Mouse (Mus musculus) liver, embryonic 11.5 days (tissue): Measurements from ENCODE around the gene S100a2. TPM values are rescaled to one million over a fixed set of nuclear protein-coding genes. Genes with fewer than 3 reads are reported as not detected.

Source experiments
- ATAC-seq: fragments of 200-750 bp; cut with Nextera tagmentation; replicated peaks from 2 replicates; pipeline ENCODE4 v1.8.0; 2017; ENCODE audit warnings: moderate number of reproducible peaks, mild to moderate bottlenecking, moderate TSS enrichment, moderate library complexity; ENCODE audit not compliant: low FRiP score
- DNase-seq: peaks from one replicate; pipeline ENCODE4 v3.0.0-alpha.2; 2017; ENCODE audit warnings: low spot score
- H3K27ac ChIP-seq: fragments of 300-500 bp; sonication (generic); 2 replicates; pipeline ENCODE4 v1.5.1; 2014; ENCODE audit warnings: mild to moderate bottlenecking, low read depth, low read length, control low read depth
- H3K27me3 ChIP-seq: fragments of 300-500 bp; sonication (generic); replicated peaks from 2 replicates; pipeline ENCODE4 v1.6.1; 2014; ENCODE audit warnings: low read length, mixed read lengths; ENCODE audit not compliant: control insufficient read depth, insufficient read depth
- H3K36me3 ChIP-seq: fragments of 300-500 bp; sonication (generic); 2 replicates; pipeline ENCODE4 v1.6.1; 2014; ENCODE audit warnings: mild to moderate bottlenecking, low read length, moderate library complexity, mixed read lengths; ENCODE audit not compliant: control insufficient read depth, insufficient read depth
- H3K4me1 ChIP-seq: fragments of 300-500 bp; sonication (generic); replicated peaks from 2 replicates; pipeline ENCODE4 v1.6.1; 2014; ENCODE audit warnings: low read length, mixed read lengths; ENCODE audit not compliant: control insufficient read depth, insufficient read depth
- H3K4me2 ChIP-seq: fragments of 300-500 bp; sonication (generic); 2 replicates; pipeline ENCODE4 v1.6.1; 2014; ENCODE audit warnings: mild to moderate bottlenecking, control low read depth, moderate library complexity
- H3K4me3 ChIP-seq: fragments of 300-500 bp; sonication (generic); 2 replicates; pipeline ENCODE4 v1.5.1; 2014; ENCODE audit warnings: low read depth, low read length, control low read depth
- H3K9ac ChIP-seq: fragments of 300-500 bp; sonication (generic); 2 replicates; pipeline ENCODE4 v1.6.1; 2014; ENCODE audit warnings: low read depth, low read length, control low read depth
- H3K9me3 ChIP-seq: fragments of 300-500 bp; sonication (generic); 2 replicates; pipeline ENCODE4 v1.6.1; 2016; ENCODE audit warnings: low read length, inconsistent platforms, mixed read lengths; ENCODE audit not compliant: control insufficient read depth
- WGBS: fragments of 180-500 bp; shearing (Covaris S2); extraction: QIAGEN DNeasy Blood & Tissue Kit; methylation state at CpG from one replicate; pipeline ENCODE4 v1.1.7; 2014; 5-methylcytosine and 5-hydroxymethylcytosine counted together
- polyA plus RNA-seq: library from polyadenylated mRNA; unstranded; fragments of >200 nt; fragmentation: Nextera tagmentation; extraction: Ambion mirVana; gene quantifications from 2 replicates; pipeline ENCODE4 v1.2.1, GENCODE M21; 2014

The S100a2 gene
- polyA plus RNA-seq, 1 experiment from 2014 or later = not detected

- no peak overlapping the region for H3K4me2 ChIP-seq
- H3K9me3 ChIP-seq = no peaks in the 10 kb centered on the region
- H3K4me1 ChIP-seq = no peaks in the 10 kb centered on the region
- H3K9ac ChIP-seq = no peak overlapping the region
- no peaks in the 10 kb centered on the region for H3K27me3 ChIP-seq
- DNase-seq (no peak), ATAC-seq (no peak)
- 76% methylated on average over 2 of the region's 2 CpGs for WGBS
- H3K36me3 ChIP-seq = no peaks in the 10 kb centered on the region
- no peak overlapping the region for H3K27ac ChIP-seq
- H3K4me3 ChIP-seq = no peak overlapping the region
These were observed 41.9 kb downstream of the S100a2 start for GRCm38 (mm10) chr3:90631984-90632383.

- H3K9me3 ChIP-seq = no peaks in the 10 kb centered on the region
- WGBS = 41% methylated on average over 1 of the region's 1 CpGs
- H3K36me3 ChIP-seq = no peaks in the 10 kb centered on the region
- no peak overlapping the region for H3K9ac ChIP-seq
- H3K27me3 ChIP-seq = no peaks in the 10 kb centered on the region
- H3K4me3 ChIP-seq = no peak overlapping the region
- no peaks in the 10 kb centered on the region for H3K4me1 ChIP-seq
- H3K4me2 ChIP-seq = no peak overlapping the region
- no peak for DNase-seq
- no peak overlapping the region for H3K27ac ChIP-seq
- ATAC-seq = no peak
These were observed 48.6 kb downstream of the S100a2 start for GRCm38 (mm10) chr3:90638511-90639275.

GRCm38 (mm10) chr3:90639511-90640154, 49.6 kb downstream of the S100a2 start:
- Histone ChIP-seq H3K4me1 (no peaks in the 10 kb centered on the region), H3K4me2 (no peak overlapping the region), H3K27ac (no peak overlapping the region), H3K36me3 (no peaks in the 10 kb centered on the region), H3K9ac (no peak overlapping the region), H3K4me3 (no peak overlapping the region), H3K27me3 (no peaks in the 10 kb centered on the region), H3K9me3 (no peaks in the 10 kb centered on the region)
- no peak; the same call in 1 of the 2 replicates for ATAC-seq
- no peak for DNase-seq
- 42% methylated on average over 7 of the region's 7 CpGs for WGBS

- Histone ChIP-seq H3K4me3 (no peak overlapping the region), H3K36me3 (no peaks in the 10 kb centered on the region), H3K27ac (no peak overlapping the region), H3K4me1 (no peaks in the 10 kb centered on the region), H3K9me3 (no peaks in the 10 kb centered on the region), H3K9ac (no peak overlapping the region), H3K27me3 (no peaks in the 10 kb centered on the region), H3K4me2 (no peak overlapping the region)
- no peak for DNase-seq
- ATAC-seq = no peak
- WGBS = 71% methylated on average over 7 of the region's 7 CpGs
These were observed 50.9 kb downstream of the S100a2 start for GRCm38 (mm10) chr3:90640981-90641380.

Other genes with a start within 250 kb of the S100a2 start
- gene Slc27a3, start 200.3 kb upstream of the S100a2 start, polyA plus RNA-seq = 6.4 and 6.7 TPM in 2 replicates
- gene Ints3, start 156.6 kb upstream of the S100a2 start, polyA plus RNA-seq = 34.0 and 35.2 TPM in 2 replicates
- 8.0 and 9.2 TPM in 2 replicates for gene Npr1, start 124.4 kb upstream of the S100a2 start, polyA plus RNA-seq
- gene Ilf2, start 114.1 kb upstream of the S100a2 start, polyA plus RNA-seq = 169 and 174 TPM in 2 replicates
- 44.9 and 46.4 TPM in 2 replicates for gene Snapin, start 99.2 kb upstream of the S100a2 start, polyA plus RNA-seq
- 78.2 and 86.3 TPM in 2 replicates for gene Chtop, start 80.7 kb upstream of the S100a2 start, polyA plus RNA-seq
- 16.5 and 21.9 TPM in 2 replicates for gene S100a1, start 75.9 kb upstream of the S100a2 start, polyA plus RNA-seq
- gene S100a13, start 75.8 kb upstream of the S100a2 start, polyA plus RNA-seq = 21.4 and 22.7 TPM in 2 replicates
- gene S100a14, start 63.4 kb upstream of the S100a2 start, polyA plus RNA-seq = not detected in 2 replicates
- 52.5 and 58.1 TPM in 2 replicates for gene S100a16, start 53.0 kb upstream of the S100a2 start, polyA plus RNA-seq
- not detected in 2 replicates for gene S100a3, start 29.7 kb upstream of the S100a2 start, polyA plus RNA-seq
- not detected in 2 replicates for gene Gm42674, start 11.7 kb downstream of the S100a2 start, polyA plus RNA-seq
- gene S100a4, start 13.5 kb downstream of the S100a2 start, polyA plus RNA-seq = 0.69 and 0.77 TPM in 2 replicates
- not detected in 2 replicates for gene S100a5, start 18.3 kb downstream of the S100a2 start, polyA plus RNA-seq
- gene S100a6, start 22.6 kb downstream of the S100a2 start, polyA plus RNA-seq = 13.9 and 14.6 TPM in 2 replicates
- not detected in 2 replicates for gene S100a7a, start 63.8 kb downstream of the S100a2 start, polyA plus RNA-seq
- 140 and 141 TPM in 2 replicates for gene S100a8, start 78.7 kb downstream of the S100a2 start, polyA plus RNA-seq
- gene S100a9, start 105.5 kb downstream of the S100a2 start, polyA plus RNA-seq = 93.3 and 95.1 TPM in 2 replicates
- gene Pglyrp4, start 136.7 kb downstream of the S100a2 start, polyA plus RNA-seq = not detected in 2 replicates
- not detected in 2 replicates for gene Gm5849, start 187.6 kb downstream of the S100a2 start, polyA plus RNA-seq